Mouse (Mus musculus): Measurements from ENCODE around the gene Clstn2. TPM values are rescaled to one million over a fixed set of nuclear protein-coding genes. Genes with fewer than 3 reads are reported as not detected.
A peak's percentile ranks its signal among the peaks of the same experiment; 100 is the strongest.

Clstn2 gene
- polyA plus RNA-seq, 1 experiment from 2014 or later, result 4.7 TPM

DNA sequence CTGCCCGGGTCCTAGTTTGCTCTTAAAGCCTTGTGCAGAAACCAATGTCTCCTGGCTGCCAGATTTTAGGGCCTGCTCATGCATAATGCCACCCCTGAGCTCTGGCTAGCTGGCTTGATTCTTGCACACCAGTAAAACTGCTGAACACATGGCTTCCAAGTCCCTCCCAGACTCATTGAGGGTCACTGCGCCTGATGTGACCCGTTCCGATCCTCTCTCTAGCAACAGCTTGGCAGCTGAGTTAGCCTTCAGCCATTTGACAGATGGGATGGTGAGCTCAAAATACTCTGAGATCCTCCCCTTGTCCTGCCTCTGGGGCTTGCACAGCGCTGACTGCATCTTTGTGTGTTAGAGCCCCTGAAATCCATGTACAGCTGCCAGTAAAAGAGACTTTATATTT, 430.5 kb downstream of the Clstn2 start:
- WGBS, result 68% methylated on average over 5 of the region's 5 CpGs
- ATAC-seq (ENCODE audit: low FRiP score, low read depth), result no peak
- Histone ChIP-seq H3K27ac (no peak overlapping the region), H3K4me2 (replicated peaks) (no peak overlapping the region), H3K9me3 (no peaks in the 10 kb centered on the region), H3K27me3 (peaks cover 8% of the 10 kb centered on the region; the same call in 1 of the 2 replicates), H3K4me3 (no peak overlapping the region), H3K36me3 (no peaks in the 10 kb centered on the region), H3K4me1 (peaks cover 25% of the 10 kb centered on the region), H3K9ac (no peak overlapping the region)

DNA sequence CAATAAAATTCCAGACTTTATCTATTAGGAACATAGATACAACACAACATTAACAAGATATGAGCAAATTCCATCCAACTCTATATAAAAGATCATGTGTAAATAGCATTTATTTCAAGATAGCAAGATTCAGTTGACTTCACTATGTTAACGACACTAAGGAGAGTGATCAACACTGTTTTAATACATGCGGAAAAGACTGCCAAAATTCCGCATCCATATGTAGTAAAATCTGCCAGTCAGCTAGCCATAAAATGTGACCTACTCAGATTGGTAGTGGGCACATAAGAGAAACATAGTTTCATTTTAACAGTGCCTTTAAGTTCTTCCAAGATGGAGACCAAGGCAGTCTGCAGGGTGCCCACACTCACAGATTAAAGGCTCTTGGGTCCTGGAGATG, 434.0 kb downstream of the Clstn2 start:
- H3K36me3 ChIP-seq, result no peaks in the 10 kb centered on the region
- WGBS, result 62% methylated on average over 3 of the region's 3 CpGs
- peak overlapping the region; percentile 9; the same call in 1 of the 2 replicates for H3K4me2 ChIP-seq (replicated peaks)
- no peak overlapping the region for H3K9ac ChIP-seq
- H3K27ac ChIP-seq, result no peak overlapping the region
- H3K4me1 ChIP-seq, result peaks cover 25% of the 10 kb centered on the region
- H3K27me3 ChIP-seq, result peaks cover 8% of the 10 kb centered on the region; the same call in 1 of the 2 replicates
- peak; percentile 40; the same call in 1 of the 2 replicates for ATAC-seq (ENCODE audit: low FRiP score, low read depth)
- no peak overlapping the region for H3K4me3 ChIP-seq
- H3K9me3 ChIP-seq, result no peaks in the 10 kb centered on the region

DNA sequence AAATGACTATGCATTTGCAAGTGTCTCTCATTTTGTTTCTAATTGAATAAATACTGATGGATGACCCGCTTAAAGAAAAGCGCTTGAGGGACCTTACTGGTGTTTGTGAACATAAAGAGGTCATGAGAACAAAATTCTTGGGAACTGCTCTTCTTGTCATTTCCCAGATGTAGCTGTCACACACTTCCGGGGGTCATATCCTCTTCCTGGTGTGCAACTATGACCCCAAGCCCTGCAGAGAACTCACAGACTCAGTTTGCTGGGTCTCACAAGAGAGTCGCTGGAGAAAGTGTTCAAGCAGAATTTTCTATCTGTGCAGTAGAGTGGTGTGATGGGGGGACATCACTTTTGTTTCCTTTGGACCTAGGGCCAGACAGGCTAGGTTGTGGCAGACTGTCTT, 442.3 kb downstream of the Clstn2 start:
- ATAC-seq (ENCODE audit: low FRiP score, low read depth), result no peak
- H3K9ac ChIP-seq, result no peak overlapping the region
- no peaks in the 10 kb centered on the region for H3K9me3 ChIP-seq
- no peaks in the 10 kb centered on the region for H3K4me1 ChIP-seq
- no peak overlapping the region for H3K27ac ChIP-seq
- H3K27me3 ChIP-seq, result no peaks in the 10 kb centered on the region
- no peaks in the 10 kb centered on the region for H3K36me3 ChIP-seq
- H3K4me3 ChIP-seq, result no peak overlapping the region
- WGBS, result 89% methylated on average over 4 of the region's 4 CpGs
- no peak overlapping the region for H3K4me2 ChIP-seq (replicated peaks)

DNA sequence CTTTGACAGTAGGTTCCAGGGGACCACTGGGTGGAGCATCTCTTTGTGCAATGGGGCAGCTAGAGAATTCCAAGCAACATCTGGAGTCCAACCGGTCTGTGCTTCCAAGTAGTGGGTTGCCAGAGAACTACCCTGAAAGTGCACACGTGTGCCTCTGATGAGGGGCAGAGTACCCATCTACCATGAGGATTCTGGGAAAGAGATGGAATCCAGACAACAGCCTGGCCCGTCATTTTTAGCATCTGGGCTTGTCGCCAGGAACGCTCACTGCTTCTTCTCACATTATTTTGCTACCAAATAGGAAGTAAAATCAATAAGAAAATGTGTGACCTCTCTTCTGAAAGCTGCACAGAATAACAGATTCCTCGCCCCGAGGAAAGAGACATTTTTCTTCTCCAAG, 462.1 kb downstream of the Clstn2 start:
- Histone ChIP-seq H3K36me3 (no peaks in the 10 kb centered on the region), H3K9me3 (no peaks in the 10 kb centered on the region), H3K4me3 (no peak overlapping the region), H3K27ac (no peak overlapping the region), H3K4me2 (replicated peaks) (no peak overlapping the region), H3K9ac (no peak overlapping the region), H3K27me3 (no peaks in the 10 kb centered on the region), H3K4me1 (0 out of 2 replicates have a peak, but pooled peaks cover 7% of the 10 kb centered on the region)
- no peak for ATAC-seq (ENCODE audit: low FRiP score, low read depth)
- WGBS, result 66% methylated on average over 7 of the region's 7 CpGs

DNA sequence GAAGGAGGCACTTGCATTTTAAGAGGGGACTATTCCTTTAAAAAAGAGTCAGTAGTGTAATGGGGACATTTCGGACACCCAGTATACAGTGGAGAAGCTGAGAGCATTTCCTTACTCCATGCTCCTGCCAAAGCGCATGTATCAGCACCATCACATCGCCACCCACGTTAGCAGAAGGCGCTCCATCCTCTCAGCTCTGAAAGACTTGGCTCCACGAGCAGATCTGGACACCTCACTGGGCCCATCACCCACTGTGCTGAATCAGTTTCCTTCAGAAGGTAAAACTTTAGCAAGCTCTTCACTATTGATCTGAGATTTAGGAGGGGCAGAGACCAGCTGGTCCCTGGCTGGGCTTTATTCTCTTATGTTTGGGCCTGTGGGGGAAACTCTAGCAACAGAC, 469.9 kb downstream of the Clstn2 start:
- H3K9ac ChIP-seq, result no peak overlapping the region
- no peak for ATAC-seq (ENCODE audit: low FRiP score, low read depth)
- H3K4me3 ChIP-seq, result no peak overlapping the region
- no peak overlapping the region for H3K4me2 ChIP-seq (replicated peaks)
- 0 out of 2 replicates have a peak, but pooled peaks cover 3% of the 10 kb centered on the region for H3K4me1 ChIP-seq
- WGBS, result 89% methylated on average over 6 of the region's 6 CpGs
- H3K27ac ChIP-seq, result no peak overlapping the region
- no peaks in the 10 kb centered on the region for H3K36me3 ChIP-seq
- no peaks in the 10 kb centered on the region for H3K27me3 ChIP-seq
- H3K9me3 ChIP-seq, result no peaks in the 10 kb centered on the region

DNA sequence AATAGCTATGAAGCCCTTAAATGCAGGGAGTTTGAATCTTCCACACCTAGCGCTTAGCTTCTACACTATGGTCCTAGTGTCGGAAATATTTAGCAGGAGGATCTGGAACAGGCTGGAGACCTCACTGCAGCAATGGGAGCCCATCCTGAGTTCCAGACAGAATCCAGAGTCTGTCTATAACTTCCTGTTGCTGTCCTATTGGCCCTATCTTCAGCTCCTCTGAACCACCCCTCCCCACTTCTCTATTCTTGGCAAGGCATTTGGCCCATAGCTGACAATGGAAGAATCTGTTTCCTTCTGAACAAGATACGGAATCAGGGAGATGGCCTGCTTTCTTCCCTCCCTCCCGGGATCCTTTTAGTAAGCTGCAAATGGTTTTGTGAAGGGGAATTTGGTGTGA, 488.6 kb downstream of the Clstn2 start:
- H3K36me3 ChIP-seq, result no peaks in the 10 kb centered on the region
- H3K4me3 ChIP-seq, result no peak overlapping the region
- H3K4me1 ChIP-seq, result no peaks in the 10 kb centered on the region
- H3K9me3 ChIP-seq, result no peaks in the 10 kb centered on the region
- no peak overlapping the region for H3K9ac ChIP-seq
- H3K27ac ChIP-seq, result no peak overlapping the region
- ATAC-seq (ENCODE audit: low FRiP score, low read depth), result no peak
- H3K27me3 ChIP-seq, result no peaks in the 10 kb centered on the region
- WGBS, result 91% methylated on average over 4 of the region's 4 CpGs
- H3K4me2 ChIP-seq (replicated peaks), result no peak overlapping the region

DNA sequence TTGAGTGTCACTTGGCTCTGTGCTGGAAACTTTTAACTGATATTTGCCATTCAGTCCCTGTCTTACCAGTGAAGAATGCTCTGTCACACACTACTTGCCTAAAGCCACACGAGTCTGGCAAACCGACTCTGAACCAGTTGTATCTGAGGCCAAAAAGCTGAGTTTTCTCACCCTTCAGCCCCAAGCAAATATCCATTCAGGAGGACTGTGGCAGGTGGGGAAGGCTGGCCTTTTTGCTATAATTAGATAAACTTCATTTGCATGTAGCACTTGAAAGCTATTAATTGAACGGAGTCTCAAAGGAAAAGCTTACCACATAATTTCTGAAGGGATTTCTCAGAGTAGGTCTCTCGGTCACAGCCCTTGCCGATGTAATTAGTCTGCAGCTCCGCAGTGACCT, 491.6 kb downstream of the Clstn2 start:
- ATAC-seq (ENCODE audit: low FRiP score, low read depth), result no peak
- WGBS, result 83% methylated on average over 6 of the region's 6 CpGs
- Histone ChIP-seq H3K4me1 (peaks cover 8% of the 10 kb centered on the region; the same call in 1 of the 2 replicates), H3K9ac (no peak overlapping the region), H3K27me3 (no peaks in the 10 kb centered on the region), H3K4me2 (replicated peaks) (no peak overlapping the region), H3K9me3 (no peaks in the 10 kb centered on the region), H3K4me3 (no peak overlapping the region), H3K27ac (no peak overlapping the region), H3K36me3 (no peaks in the 10 kb centered on the region)

DNA sequence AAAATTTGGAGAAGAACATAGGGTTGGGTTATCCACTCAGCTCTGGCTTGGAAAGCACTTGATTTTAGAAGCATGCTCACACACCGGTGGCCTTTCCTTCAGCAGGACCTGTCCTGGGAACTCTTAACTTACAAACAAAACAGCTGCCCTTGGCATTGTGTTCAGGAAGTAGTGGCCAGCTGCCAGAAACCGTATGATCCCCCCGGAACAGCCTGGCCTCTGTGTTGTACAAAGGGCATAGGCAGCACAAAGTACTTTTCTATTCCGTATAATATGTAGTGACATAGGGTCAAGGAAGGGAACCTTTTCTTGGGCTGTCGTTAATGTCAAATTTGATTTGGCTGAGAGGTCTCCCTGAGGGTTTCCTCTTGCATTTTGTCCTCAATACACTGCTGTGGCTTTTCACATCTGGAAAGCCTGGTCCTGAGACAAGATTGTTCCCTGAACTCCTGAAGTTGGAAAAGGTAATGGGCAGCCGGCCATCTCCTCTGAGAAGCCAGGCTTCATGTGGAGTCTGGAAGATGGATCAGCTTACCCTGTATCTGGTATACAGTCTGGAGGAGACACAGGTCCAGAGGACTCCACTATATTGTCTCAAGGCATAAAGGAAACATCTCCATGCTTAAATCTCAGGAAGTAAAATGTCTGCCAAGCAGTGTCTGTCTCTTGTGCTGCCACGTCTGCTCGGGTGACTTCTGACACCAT, 494.8 kb downstream of the Clstn2 start:
- Histone ChIP-seq H3K27ac (no peak overlapping the region), H3K4me3 (no peak overlapping the region), H3K9ac (no peak overlapping the region), H3K4me1 (peaks cover 8% of the 10 kb centered on the region; the same call in 1 of the 2 replicates), H3K27me3 (no peaks in the 10 kb centered on the region), H3K36me3 (no peaks in the 10 kb centered on the region), H3K4me2 (replicated peaks) (no peak overlapping the region), H3K9me3 (no peaks in the 10 kb centered on the region)
- peak; percentile 75; the same call in 1 of the 2 replicates for ATAC-seq (ENCODE audit: low FRiP score, low read depth)
- 52% methylated on average over 8 of the region's 8 CpGs for WGBS

DNA sequence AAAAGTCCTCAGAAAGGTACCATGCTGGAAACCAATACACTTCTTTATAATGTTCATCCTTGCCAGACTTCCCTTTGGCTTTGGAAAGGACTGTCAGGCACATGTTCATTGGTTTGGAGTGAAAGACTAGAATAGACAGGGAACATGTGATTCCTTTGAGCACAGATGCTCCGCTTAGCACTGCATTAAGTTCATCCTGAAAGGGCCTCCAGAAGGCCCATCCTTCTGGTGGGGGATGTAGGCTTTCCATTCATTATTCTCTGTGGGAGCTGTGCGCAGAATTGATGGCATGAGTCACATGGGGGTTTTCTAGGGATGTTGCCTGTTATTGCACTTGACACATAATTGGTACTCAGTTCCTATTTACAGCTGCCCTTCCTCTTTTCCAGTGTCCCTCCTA, 498.8 kb downstream of the Clstn2 start:
- ATAC-seq (ENCODE audit: low FRiP score, low read depth), result no peak
- H3K9ac ChIP-seq, result no peak overlapping the region
- peaks cover 8% of the 10 kb centered on the region; the same call in 1 of the 2 replicates for H3K4me1 ChIP-seq
- H3K4me2 ChIP-seq (replicated peaks), result no peak overlapping the region
- H3K36me3 ChIP-seq, result no peaks in the 10 kb centered on the region
- 91% methylated on average over 2 of the region's 2 CpGs for WGBS
- H3K4me3 ChIP-seq, result no peak overlapping the region
- no peaks in the 10 kb centered on the region for H3K27me3 ChIP-seq
- H3K9me3 ChIP-seq, result no peaks in the 10 kb centered on the region
- H3K27ac ChIP-seq, result no peak overlapping the region

DNA sequence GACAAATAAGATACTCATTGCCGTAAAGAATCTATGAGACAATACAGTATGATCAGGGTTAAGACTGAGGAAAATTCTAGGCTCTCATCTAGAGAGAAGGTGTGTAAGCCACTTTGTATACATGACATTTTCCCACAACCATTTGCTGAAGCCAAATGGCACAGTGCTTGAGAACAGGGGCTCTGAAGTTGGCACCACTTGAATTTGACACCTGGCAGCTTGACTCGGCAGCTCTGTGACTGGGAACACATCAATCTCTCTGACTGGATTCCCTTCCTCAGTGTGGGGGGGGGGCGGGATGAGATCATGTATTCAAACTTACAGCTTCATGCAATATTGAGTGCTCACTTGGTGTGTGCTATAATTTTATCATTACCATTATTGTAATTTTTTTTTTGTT, 499.7 kb downstream of the Clstn2 start:
- Histone ChIP-seq H3K4me2 (replicated peaks) (no peak overlapping the region), H3K36me3 (no peaks in the 10 kb centered on the region), H3K4me1 (peaks cover 4% of the 10 kb centered on the region; the same call in 1 of the 2 replicates), H3K4me3 (no peak overlapping the region), H3K27ac (no peak overlapping the region), H3K9ac (no peak overlapping the region), H3K9me3 (no peaks in the 10 kb centered on the region), H3K27me3 (no peaks in the 10 kb centered on the region)
- WGBS, result 63% methylated on average over 3 of the region's 3 CpGs
- ATAC-seq (ENCODE audit: low FRiP score, low read depth), result no peak

DNA sequence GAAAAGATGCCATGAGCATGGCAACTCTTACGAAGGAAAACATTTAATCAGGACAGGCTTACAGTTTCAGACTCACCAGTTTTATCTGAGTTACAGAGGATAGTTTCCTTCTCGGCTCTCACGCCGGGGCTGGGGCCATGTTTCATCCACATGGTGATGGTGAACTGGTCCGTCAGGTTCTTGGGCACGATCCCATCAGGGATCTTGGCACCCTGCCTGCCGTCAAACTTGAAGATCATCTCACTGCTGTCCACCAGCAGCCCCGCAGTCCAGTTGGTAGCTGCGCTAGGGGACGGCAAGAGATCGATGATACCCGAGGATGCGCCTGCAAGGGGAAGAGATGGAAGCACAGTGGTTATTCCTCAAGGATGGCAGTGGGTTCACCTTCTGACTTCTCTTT, 500.4 kb downstream of the Clstn2 start:
- no peaks in the 10 kb centered on the region for H3K36me3 ChIP-seq
- 90% methylated on average over 13 of the region's 13 CpGs for WGBS
- H3K27ac ChIP-seq, result no peak overlapping the region
- no peak overlapping the region for H3K4me3 ChIP-seq
- H3K4me1 ChIP-seq, result no peaks in the 10 kb centered on the region
- H3K9me3 ChIP-seq, result no peaks in the 10 kb centered on the region
- no peaks in the 10 kb centered on the region for H3K27me3 ChIP-seq
- no peak overlapping the region for H3K4me2 ChIP-seq (replicated peaks)
- H3K9ac ChIP-seq, result no peak overlapping the region
- no peak for ATAC-seq (ENCODE audit: low FRiP score, low read depth)

DNA sequence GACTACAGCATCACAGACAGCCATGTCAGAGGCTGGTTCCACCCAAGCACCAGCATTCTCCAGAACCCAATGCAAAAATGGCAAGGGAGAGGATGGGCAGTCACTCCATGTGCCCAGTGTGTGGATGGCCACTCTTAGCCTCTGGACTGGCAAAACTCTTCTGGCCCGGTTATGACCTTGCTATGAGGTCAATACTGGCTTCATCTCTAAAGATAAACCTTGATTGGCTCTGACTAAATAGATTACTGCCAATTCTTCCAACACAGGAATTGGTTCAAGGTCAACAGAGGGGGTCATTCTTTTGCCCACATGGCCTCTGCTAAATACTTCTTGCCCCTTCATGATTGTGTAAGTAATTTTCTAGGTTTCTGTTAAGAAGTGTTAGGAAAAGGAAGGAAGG, 505.1 kb downstream of the Clstn2 start:
- H3K27me3 ChIP-seq, result no peaks in the 10 kb centered on the region
- ATAC-seq (ENCODE audit: low FRiP score, low read depth), result no peak
- H3K4me1 ChIP-seq, result no peaks in the 10 kb centered on the region
- H3K9ac ChIP-seq, result no peak overlapping the region
- H3K4me2 ChIP-seq (replicated peaks), result no peak overlapping the region
- no peaks in the 10 kb centered on the region for H3K36me3 ChIP-seq
- no peaks in the 10 kb centered on the region for H3K9me3 ChIP-seq
- WGBS, result 90% methylated on average over 1 of the region's 1 CpGs
- H3K4me3 ChIP-seq, result no peak overlapping the region
- H3K27ac ChIP-seq, result no peak overlapping the region

DNA sequence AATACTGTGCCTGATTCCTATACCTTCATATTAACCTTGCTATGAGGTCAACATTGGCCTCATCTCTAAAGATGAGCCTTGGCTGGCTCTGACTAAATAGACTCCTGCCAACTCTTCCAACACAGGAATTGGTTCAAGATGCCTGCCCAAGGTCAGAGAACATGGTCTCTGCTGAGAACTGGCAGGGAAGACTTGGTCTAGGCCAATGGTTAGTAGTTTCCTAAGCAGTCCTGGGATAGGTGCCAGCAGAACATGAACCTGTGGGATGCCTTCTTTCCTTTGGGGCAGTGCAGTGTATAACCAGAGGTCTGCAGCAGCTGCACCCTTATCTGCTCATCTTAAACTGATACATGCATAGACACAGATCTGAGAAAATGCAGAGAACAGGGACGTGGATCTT, 505.7 kb downstream of the Clstn2 start:
- Histone ChIP-seq H3K27me3 (no peaks in the 10 kb centered on the region), H3K4me3 (no peak overlapping the region), H3K4me1 (no peaks in the 10 kb centered on the region), H3K9me3 (no peaks in the 10 kb centered on the region), H3K4me2 (replicated peaks) (no peak overlapping the region), H3K27ac (no peak overlapping the region), H3K9ac (no peak overlapping the region), H3K36me3 (no peaks in the 10 kb centered on the region)
- WGBS, result 80% methylated on average over 1 of the region's 1 CpGs
- ATAC-seq (ENCODE audit: low FRiP score, low read depth), result no peak

Measured in limb, embryonic 13.5 days (tissue).